In genomic region chr2:32734480-32734879, GRCm38 (mm10) we compare ENCODE assay signal across 11 mouse cellular contexts. TPM values are rescaled to one million over a fixed set of nuclear protein-coding genes. Genes with fewer than 3 reads are reported as not detected.
DNase-seq lines count a peak whose midpoint lies in the region; ATAC-seq and TF ChIP-seq lines count a peak whose summit lies in the region.
"Had no signal": no experiment of that assay in that cellular context is flagged by ENCODE, and none has a peak within 500 bp of the region (broad histone marks: within the 10 kb centered on the region; RNA-seq: fewer than 3 reads in every experiment).

No protein-coding gene starts in this region.

- H3K9ac ChIP-seq in forebrain, embryonic 12.5 days, result no peak overlapping the region; the same call in 1 of the 2 replicates
- H3K9ac ChIP-seq in forebrain, embryonic 16.5 days (replicated peaks; ENCODE audit: low read depth, low read length), result no peak overlapping the region
- no peak overlapping the region for H3K9ac ChIP-seq in lung, embryonic 14.5 days
- H3K9ac ChIP-seq in kidney, postnatal 0 days (ENCODE audit: low read depth, low read length), result no peak overlapping the region
- H3K9ac ChIP-seq: forebrain, postnatal 0 days had no signal

- WGBS in forebrain, embryonic 12.5 days, result 37% methylated on average over 4 of the region's 4 CpGs
- 54% methylated on average over 4 of the region's 4 CpGs for WGBS in forebrain, embryonic 16.5 days
- WGBS in lung, embryonic 14.5 days, result 35% methylated on average over 4 of the region's 4 CpGs
- 20% methylated on average over 4 of the region's 4 CpGs for WGBS in kidney, postnatal 0 days

- DNase-seq in lung, embryonic 14.5 days, result no peak
- no peak for DNase-seq in lung, postnatal 14 days
- no peak for DNase-seq in kidney, postnatal 0 days (ENCODE audit: low spot score)
- peak; percentile 55 for DNase-seq in lung, postnatal 10 days
- DNase-seq in urinary bladder, postnatal 25 days (ENCODE audit: low spot score), result no peak
- DNase-seq: forebrain, postnatal 0 days; spleen, adult 18-20 months had no signal

- no peaks in the 10 kb centered on the region for H3K9me3 ChIP-seq in forebrain, embryonic 12.5 days
- H3K9me3 ChIP-seq in forebrain, embryonic 16.5 days (ENCODE audit: control insufficient read depth, low read length), result no peaks in the 10 kb centered on the region
- no peaks in the 10 kb centered on the region for H3K9me3 ChIP-seq in lung, embryonic 14.5 days (ENCODE audit: low read depth, low read length)
- no peaks in the 10 kb centered on the region for H3K9me3 ChIP-seq in kidney, postnatal 0 days (replicated peaks; ENCODE audit: low read length)

- no peak overlapping the region for H3K4me3 ChIP-seq in forebrain, embryonic 12.5 days (replicated peaks)
- no peak overlapping the region for H3K4me3 ChIP-seq in forebrain, embryonic 16.5 days (replicated peaks; ENCODE audit: low read length)
- H3K4me3 ChIP-seq in lung, embryonic 14.5 days (ENCODE audit: low read depth, low read length), result no peak overlapping the region
- no peak overlapping the region for H3K4me3 ChIP-seq in kidney, postnatal 0 days (replicated peaks; ENCODE audit: low read depth, low read length)
- H3K4me3 ChIP-seq: myocyte had no signal

- no peak for TF ChIP-seq CTCF in lung, embryonic 14.5 days (IDR thresholded peaks at IDR 0.05; ENCODE audit: low read depth)
- no peak for TF ChIP-seq CTCF in kidney, postnatal 0 days (IDR thresholded peaks at IDR 0.05; ENCODE audit: low read depth)

- H3K36me3 ChIP-seq in forebrain, embryonic 12.5 days (replicated peaks), result no peaks in the 10 kb centered on the region
- no peaks in the 10 kb centered on the region for H3K36me3 ChIP-seq in forebrain, embryonic 16.5 days (ENCODE audit: control insufficient read depth, insufficient read depth)
- H3K36me3 ChIP-seq in lung, embryonic 14.5 days (ENCODE audit: insufficient read depth), result peaks cover 4% of the 10 kb centered on the region; the same call in 1 of the 2 replicates
- no peaks in the 10 kb centered on the region for H3K36me3 ChIP-seq in kidney, postnatal 0 days (ENCODE audit: insufficient read depth, low read length)

- H3K4me1 ChIP-seq in forebrain, embryonic 12.5 days, result 0 out of 2 replicates have a peak, but pooled peaks cover 5% of the 10 kb centered on the region
- H3K4me1 ChIP-seq in forebrain, embryonic 16.5 days (replicated peaks; ENCODE audit: control insufficient read depth, insufficient read depth, low read length), result no peaks in the 10 kb centered on the region
- peaks cover 9% of the 10 kb centered on the region; the same call in 1 of the 2 replicates for H3K4me1 ChIP-seq in lung, embryonic 14.5 days (ENCODE audit: insufficient read depth)
- peaks cover 16% of the 10 kb centered on the region for H3K4me1 ChIP-seq in kidney, postnatal 0 days (replicated peaks; ENCODE audit: insufficient read depth, low read length)

- peak overlapping the region; percentile 14; the same call in 1 of the 2 replicates for H3K27ac ChIP-seq in forebrain, embryonic 12.5 days
- H3K27ac ChIP-seq in forebrain, embryonic 16.5 days (ENCODE audit: low read length), result no peak overlapping the region
- H3K27ac ChIP-seq in lung, embryonic 14.5 days (ENCODE audit: low read depth), result peak overlapping the region; percentile 67; the same call in 1 of the 2 replicates
- H3K27ac ChIP-seq in kidney, postnatal 0 days, result peak overlapping the region; percentile 85

- ATAC-seq in forebrain, embryonic 12.5 days (ENCODE audit: low FRiP score), result no peak
- no peak for ATAC-seq in forebrain, embryonic 16.5 days
- ATAC-seq in lung, embryonic 14.5 days (ENCODE audit: insufficient read depth), result no peak
- peak; percentile 37; the same call in 1 of the 2 replicates for ATAC-seq in kidney, postnatal 0 days (replicated peaks; ENCODE audit: low FRiP score, low read depth)
- ATAC-seq in frontal cortex, adult (ENCODE audit: low TSS enrichment), result no peak
- ATAC-seq: forebrain, postnatal 0 days had no signal

- H3K27me3 ChIP-seq in forebrain, embryonic 12.5 days, result peaks cover 13% of the 10 kb centered on the region
- H3K27me3 ChIP-seq in forebrain, embryonic 16.5 days (replicated peaks; ENCODE audit: control insufficient read depth, insufficient read depth, low read length), result no peaks in the 10 kb centered on the region
- H3K27me3 ChIP-seq in lung, embryonic 14.5 days (ENCODE audit: insufficient read depth, low read length), result no peaks in the 10 kb centered on the region
- H3K27me3 ChIP-seq in kidney, postnatal 0 days (ENCODE audit: insufficient read depth, low read length), result no peaks in the 10 kb centered on the region

- no peak overlapping the region for H3K4me2 ChIP-seq in forebrain, embryonic 12.5 days
- H3K4me2 ChIP-seq in forebrain, embryonic 16.5 days (ENCODE audit: low read length), result no peak overlapping the region
- no peak overlapping the region for H3K4me2 ChIP-seq in lung, embryonic 14.5 days
- 0 out of 2 replicates have a peak overlapping the region, but pooled peaks have one; percentile 4 for H3K4me2 ChIP-seq in kidney, postnatal 0 days (ENCODE audit: low read length)

RNA-seq across cellular contexts. Expression of gene 6330409D20Rik, which starts 6.3 kb away (rescaled TPM):
- 1.9 and 2.1 TPM in 2 replicates for polyA plus RNA-seq in forebrain, embryonic 12.5 days (2016; fragmentation: Nextera tagmentation; extraction: Ambion mirVana)
- 2.8 and 3.5 TPM in 2 replicates for polyA plus RNA-seq in forebrain, embryonic 16.5 days (2015; fragmentation: Nextera tagmentation; extraction: Ambion mirVana)
- 0.20 TPM in 1 of 2 replicates, not detected in the other for polyA plus RNA-seq in lung, embryonic 14.5 days (2014; fragmentation: Nextera tagmentation; extraction: Ambion mirVana)
- polyA plus RNA-seq in kidney, postnatal 0 days (2015; fragmentation: Nextera tagmentation; extraction: Ambion mirVana), result 0.11 TPM in 1 of 2 replicates, not detected in the other
- polyA plus RNA-seq: myocyte had no signal

RNA-seq across cellular contexts. Expression of gene Sh2d3c, which starts 13.6 kb away (rescaled TPM):
- polyA plus RNA-seq in forebrain, embryonic 12.5 days (2016; fragmentation: Nextera tagmentation; extraction: Ambion mirVana), result 30.1 and 35.1 TPM in 2 replicates
- polyA plus RNA-seq in forebrain, embryonic 16.5 days (2015; fragmentation: Nextera tagmentation; extraction: Ambion mirVana), result 41.9 and 43.0 TPM in 2 replicates
- 37.6 and 38.8 TPM in 2 replicates for polyA plus RNA-seq in lung, embryonic 14.5 days (2014; fragmentation: Nextera tagmentation; extraction: Ambion mirVana)
- 31.1 and 31.3 TPM in 2 replicates for polyA plus RNA-seq in kidney, postnatal 0 days (2015; fragmentation: Nextera tagmentation; extraction: Ambion mirVana)

RNA-seq across cellular contexts. Expression of gene Cdk9, which starts 21.6 kb away (rescaled TPM):
- polyA plus RNA-seq in forebrain, embryonic 12.5 days (2016; fragmentation: Nextera tagmentation; extraction: Ambion mirVana), result 105 and 110 TPM in 2 replicates
- 82.2 and 85.0 TPM in 2 replicates for polyA plus RNA-seq in forebrain, embryonic 16.5 days (2015; fragmentation: Nextera tagmentation; extraction: Ambion mirVana)
- polyA plus RNA-seq in lung, embryonic 14.5 days (2014; fragmentation: Nextera tagmentation; extraction: Ambion mirVana), result 81.7 and 84.3 TPM in 2 replicates
- polyA plus RNA-seq in kidney, postnatal 0 days (2015; fragmentation: Nextera tagmentation; extraction: Ambion mirVana), result 87.4 and 90.6 TPM in 2 replicates

RNA-seq across cellular contexts. Expression of gene Tor2a, which starts 22.6 kb away (rescaled TPM):
- 53.3 and 57.0 TPM in 2 replicates for polyA plus RNA-seq in forebrain, embryonic 12.5 days (2016; fragmentation: Nextera tagmentation; extraction: Ambion mirVana)
- 62.1 and 65.4 TPM in 2 replicates for polyA plus RNA-seq in forebrain, embryonic 16.5 days (2015; fragmentation: Nextera tagmentation; extraction: Ambion mirVana)
- 66.2 and 71.0 TPM in 2 replicates for polyA plus RNA-seq in lung, embryonic 14.5 days (2014; fragmentation: Nextera tagmentation; extraction: Ambion mirVana)
- 74.9 and 79.4 TPM in 2 replicates for polyA plus RNA-seq in kidney, postnatal 0 days (2015; fragmentation: Nextera tagmentation; extraction: Ambion mirVana)

RNA-seq across cellular contexts. Expression of gene Fpgs, which starts 30.5 kb away (rescaled TPM):
- 16.4 and 19.6 TPM in 2 replicates for polyA plus RNA-seq in forebrain, embryonic 12.5 days (2016; fragmentation: Nextera tagmentation; extraction: Ambion mirVana)
- 21.5 and 23.7 TPM in 2 replicates for polyA plus RNA-seq in forebrain, embryonic 16.5 days (2015; fragmentation: Nextera tagmentation; extraction: Ambion mirVana)
- polyA plus RNA-seq in lung, embryonic 14.5 days (2014; fragmentation: Nextera tagmentation; extraction: Ambion mirVana), result 28.4 and 32.7 TPM in 2 replicates
- 36.1 and 36.2 TPM in 2 replicates for polyA plus RNA-seq in kidney, postnatal 0 days (2015; fragmentation: Nextera tagmentation; extraction: Ambion mirVana)
